Mouse (Mus musculus) forebrain, postnatal 0 days (tissue): ENCODE measurements at regions not wholly inside any gene's neighbourhood (a gene's known extent, or its start where the extent isn't known, plus 50 kb on each side); places are given as distances from the start of the nearest gene placed in this dataset.
A peak's percentile ranks its signal among the peaks of the same experiment; 100 is the strongest.

Experiments used
- ATAC-seq: fragments of 200-750 bp; cut with Nextera tagmentation; 2 replicates; pipeline ENCODE4 v1.8.0; 2017; ENCODE audit warnings: mild to moderate bottlenecking, moderate library complexity
- DNase-seq: peaks from one replicate; pipeline ENCODE4 v3.0.0-alpha.2; 2015
- H3K27ac ChIP-seq: fragments of 300-500 bp; sonication (generic); 2 replicates; pipeline ENCODE4 v1.5.1; 2014; ENCODE audit warnings: low read depth, mild to moderate bottlenecking, antibody characterized with exemption, low read length, moderate library complexity, mixed read lengths
- H3K27me3 ChIP-seq: fragments of 300-500 bp; sonication (generic); 2 replicates; pipeline ENCODE4 v1.6.1; 2014; ENCODE audit warnings: mild to moderate bottlenecking, low read length, mixed read lengths; ENCODE audit not compliant: insufficient read depth
- H3K36me3 ChIP-seq: fragments of 300-500 bp; sonication (generic); 2 replicates; pipeline ENCODE4 v1.6.1; 2014; ENCODE audit warnings: mild to moderate bottlenecking, moderate library complexity; ENCODE audit not compliant: insufficient read depth
- H3K4me1 ChIP-seq: fragments of 300-500 bp; sonication (generic); 2 replicates; pipeline ENCODE4 v1.6.1; 2014; ENCODE audit warnings: antibody characterized with exemption; ENCODE audit not compliant: insufficient read depth
- H3K4me2 ChIP-seq: fragments of 300-500 bp; sonication (generic); 2 replicates; pipeline ENCODE4 v1.6.1; 2014; ENCODE audit warnings: low read depth, mild to moderate bottlenecking, moderate library complexity
- H3K4me3 ChIP-seq: fragments of 300-500 bp; sonication (generic); 2 replicates; pipeline ENCODE4 v1.5.1; 2014; ENCODE audit warnings: low read depth, low read length, mixed read lengths
- H3K9ac ChIP-seq: fragments of 300-500 bp; sonication (generic); 2 replicates; pipeline ENCODE4 v1.6.1; 2014; ENCODE audit warnings: mild to moderate bottlenecking
- H3K9me3 ChIP-seq: fragments of 300-500 bp; sonication (generic); 2 replicates; pipeline ENCODE4 v1.6.1; 2016; ENCODE audit warnings: low read length
- CTCF ChIP-seq: sonication (generic); IDR thresholded peaks from 2 replicates; pipeline ENCODE4 v1.5.1; 2016; ENCODE audit warnings: antibody characterized with exemption, control low read depth, low read depth
- WGBS: fragments of 180-500 bp; shearing (Covaris S2); extraction: QIAGEN DNeasy Blood & Tissue Kit; methylation state at CpG from one replicate; pipeline ENCODE4 v1.1.7; 2014; 5-methylcytosine and 5-hydroxymethylcytosine counted together

- ATAC-seq: peak; percentile 56
- H3K36me3 ChIP-seq: no peaks in the 10 kb centered on the region
- H3K4me1 ChIP-seq: no peaks in the 10 kb centered on the region
- H3K4me3 ChIP-seq: no peak overlapping the region
- no peaks in the 10 kb centered on the region for H3K9me3 ChIP-seq
- no peaks in the 10 kb centered on the region for H3K27me3 ChIP-seq
- TF ChIP-seq CTCF: no peak
- no peak overlapping the region for H3K4me2 ChIP-seq
- peak; percentile 50 for DNase-seq
- no peak overlapping the region for H3K9ac ChIP-seq
- WGBS: 22% methylated on average over 8 of the region's 8 CpGs
- 0 out of 2 replicates have a peak overlapping the region, but pooled peaks have one; percentile 35 for H3K27ac ChIP-seq
These were observed 125.0 kb upstream of the Mb21d2 start for GRCm38 (mm10) chr16:29054423-29054822.

GRCm38 (mm10) chr16:29046453-29046993 lies 117.0 kb upstream of the Mb21d2 start:
- 85% methylated on average over 6 of the region's 6 CpGs for WGBS
- no peaks in the 10 kb centered on the region for H3K27me3 ChIP-seq
- no peak for ATAC-seq

GRCm38 (mm10) chr16:29035523-29035922 lies 106.0 kb upstream of the Mb21d2 start:
- Histone ChIP-seq H3K9me3 (no peaks in the 10 kb centered on the region), H3K27me3 (no peaks in the 10 kb centered on the region), H3K36me3 (no peaks in the 10 kb centered on the region), H3K4me3 (no peak overlapping the region), H3K27ac (no peak overlapping the region), H3K4me1 (no peaks in the 10 kb centered on the region), H3K9ac (no peak overlapping the region), H3K4me2 (no peak overlapping the region)
- TF ChIP-seq CTCF: no peak
- no peak for ATAC-seq
- WGBS: 78% methylated on average over 5 of the region's 5 CpGs
- no peak for DNase-seq

More at GRCm38 (mm10) chr16:29046453-29046993, 117.0 kb upstream of the Mb21d2 start:
- Histone ChIP-seq H3K36me3 (no peaks in the 10 kb centered on the region), H3K4me3 (no peak overlapping the region), H3K4me2 (no peak overlapping the region), H3K9ac (no peak overlapping the region), H3K4me1 (no peaks in the 10 kb centered on the region), H3K9me3 (no peaks in the 10 kb centered on the region), H3K27ac (no peak overlapping the region)
- no peak for TF ChIP-seq CTCF
- DNase-seq: no peak

- Histone ChIP-seq H3K36me3 (no peaks in the 10 kb centered on the region), H3K27ac (no peak overlapping the region), H3K9ac (no peak overlapping the region), H3K9me3 (no peaks in the 10 kb centered on the region), H3K4me1 (no peaks in the 10 kb centered on the region), H3K27me3 (no peaks in the 10 kb centered on the region), H3K4me2 (no peak overlapping the region), H3K4me3 (no peak overlapping the region)
- no peak for TF ChIP-seq CTCF
- DNase-seq (no peak), ATAC-seq (peak; percentile 16; the same call in 1 of the 2 replicates)
- 54% methylated on average over 16 of the region's 16 CpGs for WGBS
These were observed 104.8 kb upstream of the Mb21d2 start for GRCm38 (mm10) chr16:29034053-29034794.

- Histone ChIP-seq H3K27me3 (no peaks in the 10 kb centered on the region), H3K27ac (no peak overlapping the region), H3K4me2 (no peak overlapping the region), H3K36me3 (no peaks in the 10 kb centered on the region), H3K9ac (no peak overlapping the region), H3K9me3 (no peaks in the 10 kb centered on the region), H3K4me3 (no peak overlapping the region), H3K4me1 (no peaks in the 10 kb centered on the region)
- WGBS: 75% methylated on average over 5 of the region's 5 CpGs
- 0 out of 2 replicates have a peak, but pooled peaks have one; percentile 7 for TF ChIP-seq CTCF
- DNase-seq (no peak), ATAC-seq (no peak)
These were observed 103.9 kb upstream of the Mb21d2 start for GRCm38 (mm10) chr16:29033357-29033756.

GRCm38 (mm10) chr16:29027856-29028255 lies 98.4 kb upstream of the Mb21d2 start:
- Histone ChIP-seq H3K9me3 (no peaks in the 10 kb centered on the region), H3K27ac (no peak overlapping the region), H3K4me3 (no peak overlapping the region), H3K36me3 (no peaks in the 10 kb centered on the region), H3K4me1 (no peaks in the 10 kb centered on the region), H3K4me2 (no peak overlapping the region), H3K9ac (no peak overlapping the region), H3K27me3 (no peaks in the 10 kb centered on the region)
- WGBS: 80% methylated on average over 11 of the region's 11 CpGs
- no peak for TF ChIP-seq CTCF
- DNase-seq: no peak
- ATAC-seq: no peak

- Histone ChIP-seq H3K4me2 (no peak overlapping the region), H3K9ac (no peak overlapping the region), H3K4me3 (no peak overlapping the region), H3K4me1 (no peaks in the 10 kb centered on the region), H3K9me3 (no peaks in the 10 kb centered on the region), H3K27ac (no peak overlapping the region), H3K36me3 (no peaks in the 10 kb centered on the region), H3K27me3 (no peaks in the 10 kb centered on the region)
- peak; percentile 37 for DNase-seq
- WGBS: 30% methylated on average over 9 of the region's 9 CpGs
- no peak for TF ChIP-seq CTCF
- ATAC-seq: peak; percentile 23; the same call in 1 of the 2 replicates
These were observed 71.8 kb upstream of the Mb21d2 start for GRCm38 (mm10) chr16:29001249-29001648.
